Mouse (Mus musculus) stomach, postnatal 0 days (tissue): Measurements from ENCODE around the gene Pacs2.

Experiments used
- CTCF ChIP-seq: IDR thresholded peaks from 2 replicates; pipeline ENCODE4 v1.5.1; 2016; ENCODE audit warnings: antibody characterized with exemption, low read depth, mild to moderate bottlenecking, moderate library complexity
- EP300 ChIP-seq: optimal IDR thresholded peaks from 2 replicates; pipeline ENCODE3; 2016; ENCODE audit warnings: antibody characterized with exemption

- TF ChIP-seq EP300 (no peak), CTCF (no peak)
These were observed 57.5 kb downstream of the Pacs2 start for GRCm38 (mm10) chr12:113071827-113072226.
